Mouse (Mus musculus) gastrocnemius, adult 2 months (tissue): ENCODE data around the gene Cacna2d1. TPM values are rescaled to one million over a fixed set of nuclear protein-coding genes. Genes with fewer than 3 reads are reported as not detected.

Source experiments
- DNase-seq: peaks from one replicate; pipeline ENCODE4 v3.0.0; 2022
- H3K27ac ChIP-seq: fragments of 200-600 bp; 2 replicates; pipeline ENCODE4 v1.8.1; 2022; ENCODE audit warnings: mild to moderate bottlenecking
- H3K4me3 ChIP-seq: fragments of 200-600 bp; 2 replicates; pipeline ENCODE4 v1.8.1; 2022; ENCODE audit warnings: mild to moderate bottlenecking, moderate library complexity
- CTCF ChIP-seq: fragments of 200-600 bp; IDR thresholded peaks from 2 replicates; pipeline ENCODE4 v1.8.1; 2022; ENCODE audit warnings: antibody characterized with exemption, mild to moderate bottlenecking, moderate library complexity
- intact Hi-C: fragments of 180-260 bp; cut with DNase I; formaldehyde crosslinking; loops from one replicate; pipeline ENCODE4 v1.15.1; 2025
- total RNA-seq, 2 experiments: library from RNA; stranded (reverse); gene quantifications; 2 replicates each; pipeline ENCODE4 v1.2.3; 2021

Gene Cacna2d1
- total RNA-seq, 2 experiments from 2014 or later = 254 to 283 TPM

GRCm38 (mm10) chr5:16035259-16035658 lies 100.8 kb downstream of the Cacna2d1 start:
- no peak overlapping the region for H3K27ac ChIP-seq
- intact Hi-C loops = no loop called here
- TF ChIP-seq CTCF = no peak
- no peak for DNase-seq
- no peak overlapping the region for H3K4me3 ChIP-seq

- Histone ChIP-seq H3K4me3 (no peak overlapping the region), H3K27ac (no peak overlapping the region)
- no peak for DNase-seq
- TF ChIP-seq CTCF = no peak
- intact Hi-C loops = no loop called here
These were observed 110.8 kb downstream of the Cacna2d1 start for GRCm38 (mm10) chr5:16045147-16045878.

GRCm38 (mm10) chr5:16047452-16048191 lies 113.1 kb downstream of the Cacna2d1 start:
- intact Hi-C loops = no loop called here
- peak overlapping the region; percentile 35 for H3K4me3 ChIP-seq
- TF ChIP-seq CTCF = no peak
- peak overlapping the region; percentile 70 for H3K27ac ChIP-seq
- DNase-seq = peak; percentile 43

GRCm38 (mm10) chr5:16056795-16057194 lies 122.3 kb downstream of the Cacna2d1 start:
- Histone ChIP-seq H3K27ac (no peak overlapping the region), H3K4me3 (no peak overlapping the region)
- TF ChIP-seq CTCF = no peak
- intact Hi-C loops = no loop called here
- no peak for DNase-seq

- no peak overlapping the region for H3K4me3 ChIP-seq
- DNase-seq = no peak
- intact Hi-C loops = no loop called here
- no peak overlapping the region for H3K27ac ChIP-seq
- TF ChIP-seq CTCF = no peak
These were observed 128.3 kb downstream of the Cacna2d1 start for GRCm38 (mm10) chr5:16062773-16063172.

GRCm38 (mm10) chr5:16063273-16063672 lies 128.8 kb downstream of the Cacna2d1 start:
- Histone ChIP-seq H3K27ac (no peak overlapping the region), H3K4me3 (no peak overlapping the region)
- no peak for TF ChIP-seq CTCF
- intact Hi-C loops = no loop called here
- DNase-seq = no peak

GRCm38 (mm10) chr5:16063949-16064348 lies 129.5 kb downstream of the Cacna2d1 start:
- DNase-seq = no peak
- H3K27ac ChIP-seq = no peak overlapping the region
- no peak for TF ChIP-seq CTCF
- H3K4me3 ChIP-seq = no peak overlapping the region
- intact Hi-C loops = no loop called here

GRCm38 (mm10) chr5:16065816-16066215 lies 131.3 kb downstream of the Cacna2d1 start:
- intact Hi-C loops = no loop called here
- no peak overlapping the region for H3K27ac ChIP-seq
- no peak for DNase-seq
- TF ChIP-seq CTCF = no peak
- H3K4me3 ChIP-seq = no peak overlapping the region

GRCm38 (mm10) chr5:16082253-16082652 lies 147.8 kb downstream of the Cacna2d1 start:
- no peak for TF ChIP-seq CTCF
- intact Hi-C loops = no loop called here
- Histone ChIP-seq H3K4me3 (no peak overlapping the region), H3K27ac (no peak overlapping the region)
- no peak for DNase-seq

GRCm38 (mm10) chr5:16086979-16087902 lies 152.8 kb downstream of the Cacna2d1 start:
- Histone ChIP-seq H3K4me3 (no peak overlapping the region), H3K27ac (no peak overlapping the region)
- no peak for DNase-seq
- intact Hi-C loops = no loop called here
- no peak for TF ChIP-seq CTCF

- no peak for TF ChIP-seq CTCF
- DNase-seq = no peak
- H3K27ac ChIP-seq = no peak overlapping the region
These were observed 153.5 kb downstream of the Cacna2d1 start for GRCm38 (mm10) chr5:16087995-16088394.

GRCm38 (mm10) chr5:16092540-16092939 lies 158.0 kb downstream of the Cacna2d1 start:
- Histone ChIP-seq H3K27ac (peak overlapping the region; percentile 52), H3K4me3 (peak overlapping the region; percentile 19; the same call in 1 of the 2 replicates)
- peak; percentile 32 for DNase-seq
- intact Hi-C loops = no loop called here
- TF ChIP-seq CTCF = no peak

More at GRCm38 (mm10) chr5:16087995-16088394, 153.5 kb downstream of the Cacna2d1 start:
- H3K4me3 ChIP-seq = no peak overlapping the region
- intact Hi-C loops = no loop called here
